Mouse (Mus musculus): Measurements from ENCODE around the gene Myo18b. TPM values are rescaled to one million over a fixed set of nuclear protein-coding genes. Genes with fewer than 3 reads are reported as not detected.

The Myo18b gene
- polyA plus RNA-seq, 1 experiment from 2014 or later = 1.1 TPM

DNA sequence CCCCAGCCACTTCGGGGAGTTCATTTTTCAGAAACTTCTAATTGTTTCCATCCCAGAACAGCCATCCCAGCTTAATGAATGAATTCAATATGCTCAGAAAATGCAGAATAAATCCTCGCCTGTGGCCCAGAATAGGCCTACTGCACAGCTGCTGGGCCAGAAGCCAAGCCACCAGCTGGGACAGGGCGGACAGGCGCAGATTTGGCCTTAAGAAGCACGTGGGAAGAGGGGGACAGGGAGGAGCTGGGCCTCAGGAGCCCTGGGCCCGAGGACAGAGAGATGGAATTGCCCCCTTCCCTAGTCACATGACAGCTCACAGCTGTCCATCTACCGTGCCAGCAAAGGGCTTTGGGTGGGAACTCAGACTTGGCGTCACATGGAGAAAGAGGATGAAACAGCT lies 43.0 kb downstream of the Myo18b start:
- 28% methylated on average over 8 of the region's 8 CpGs for WGBS
- no peaks in the 10 kb centered on the region for H3K36me3 ChIP-seq (ENCODE audit: control insufficient read depth, insufficient read depth, low read length)
- H3K27ac ChIP-seq (ENCODE audit: low read length) = peak overlapping the region; percentile 21

DNA sequence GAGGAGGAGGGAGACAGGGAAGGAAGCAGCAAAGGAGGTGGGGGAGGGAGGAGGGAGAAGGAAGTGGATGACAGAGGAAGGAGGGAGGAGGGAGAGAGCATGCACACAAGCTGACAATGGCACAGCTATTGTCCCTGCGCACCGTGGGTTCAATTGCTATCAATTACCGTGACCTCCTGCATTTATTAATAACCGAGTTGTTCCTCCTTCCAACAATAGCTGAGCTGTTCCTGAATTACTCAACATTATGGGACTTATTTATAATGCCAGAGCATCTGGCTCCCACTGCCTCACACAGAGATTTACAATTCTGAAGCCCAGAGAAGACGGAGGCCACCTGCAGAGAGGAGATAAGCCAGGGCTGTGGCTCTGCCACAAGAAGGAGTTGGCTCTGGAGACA lies 44.8 kb downstream of the Myo18b start:
- H3K4me1 ChIP-seq (replicated peaks; ENCODE audit: control insufficient read depth, insufficient read depth, low read length) = peaks cover 15% of the 10 kb centered on the region
- no peak overlapping the region for H3K27ac ChIP-seq (ENCODE audit: low read length)
- no peak overlapping the region for H3K4me3 ChIP-seq (ENCODE audit: low read length)
- ATAC-seq (ENCODE audit: low read depth) = no peak
- H3K36me3 ChIP-seq (ENCODE audit: control insufficient read depth, insufficient read depth, low read length) = no peaks in the 10 kb centered on the region
- H3K27me3 ChIP-seq (ENCODE audit: control insufficient read depth, insufficient read depth, low read depth, low read length) = no peaks in the 10 kb centered on the region
- no peak overlapping the region for H3K9ac ChIP-seq (ENCODE audit: low read length)
- 38% methylated on average over 5 of the region's 5 CpGs for WGBS
- H3K9me3 ChIP-seq (ENCODE audit: control insufficient read depth, low read length) = no peaks in the 10 kb centered on the region
- H3K4me2 ChIP-seq (ENCODE audit: low read depth, low read length) = no peak overlapping the region

More for the DNA sequence above, 43.0 kb downstream of the Myo18b start:
- Histone ChIP-seq H3K4me3 (ENCODE audit: low read length) (no peak overlapping the region), H3K4me1 (replicated peaks; ENCODE audit: control insufficient read depth, insufficient read depth, low read length) (peaks cover 15% of the 10 kb centered on the region), H3K4me2 (ENCODE audit: low read depth, low read length) (no peak overlapping the region), H3K9me3 (ENCODE audit: control insufficient read depth, low read length) (no peaks in the 10 kb centered on the region), H3K27me3 (ENCODE audit: control insufficient read depth, insufficient read depth, low read depth, low read length) (no peaks in the 10 kb centered on the region), H3K9ac (ENCODE audit: low read length) (no peak overlapping the region)
- peak; percentile 93 for ATAC-seq (ENCODE audit: low read depth)

DNA sequence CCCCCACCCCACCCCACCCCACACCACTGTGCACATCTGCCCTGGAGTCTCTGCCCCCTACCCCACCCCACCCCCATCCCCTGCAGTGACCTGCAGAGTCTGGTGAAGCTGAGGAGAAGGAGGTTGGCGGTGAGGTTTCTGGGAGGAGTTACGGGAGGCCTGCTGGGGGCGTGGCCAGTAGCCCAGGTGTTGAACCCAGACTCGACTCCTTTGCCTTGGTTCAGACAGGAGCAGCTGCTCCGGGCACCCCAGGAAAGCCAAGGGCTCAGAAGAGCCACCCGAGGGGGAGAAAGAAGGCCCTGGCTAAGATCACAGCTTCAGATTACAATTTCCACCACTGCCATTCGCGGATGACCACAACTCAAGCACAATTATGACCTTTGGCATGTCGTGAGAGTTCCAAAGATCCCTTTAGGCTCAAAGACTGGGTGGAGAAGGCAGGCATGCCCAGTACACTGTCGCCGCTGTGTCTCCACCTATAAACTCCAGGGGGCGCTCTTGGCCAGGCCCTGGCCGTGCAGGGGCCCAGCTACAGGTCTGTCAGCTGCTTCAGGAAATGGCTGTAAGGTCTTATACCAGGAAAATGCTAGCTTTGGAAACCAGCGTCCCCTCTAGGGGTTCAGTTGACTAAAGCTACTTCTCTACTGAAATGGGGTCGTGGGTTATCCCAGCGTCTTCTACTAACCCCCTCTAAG lies 47.4 kb downstream of the Myo18b start:
- no peak for ATAC-seq (ENCODE audit: low read depth)
- 6% methylated on average over 16 of the region's 16 CpGs for WGBS
- H3K4me2 ChIP-seq (ENCODE audit: low read depth, low read length) = peak overlapping the region; percentile 3; the same call in 1 of the 2 replicates

DNA sequence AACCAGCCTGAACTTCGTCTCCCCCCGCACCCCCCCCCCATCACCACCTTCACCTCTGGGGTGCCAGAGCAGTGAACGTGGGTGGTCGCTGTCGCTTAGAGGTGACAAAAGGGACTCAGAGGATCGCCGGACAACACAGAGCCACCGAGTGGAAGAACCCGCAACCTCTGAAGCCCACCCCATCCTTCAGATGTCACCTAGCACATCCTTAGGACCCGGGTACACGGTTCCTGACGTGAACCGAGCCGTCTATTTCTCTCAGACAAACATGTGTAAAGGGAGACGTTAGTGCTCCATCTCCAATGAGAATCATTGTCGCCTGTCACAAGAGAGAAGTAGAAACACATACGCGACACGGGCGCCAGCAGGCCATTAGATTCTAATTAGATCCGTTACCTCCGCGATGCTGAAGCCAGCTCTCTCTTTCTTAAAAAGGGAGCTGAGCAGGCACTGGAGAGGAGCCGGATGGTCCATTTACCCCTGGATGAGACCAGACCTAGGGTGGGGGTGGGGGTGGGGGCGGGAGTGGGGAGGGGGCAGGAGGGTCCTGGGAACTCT lies 48.1 kb downstream of the Myo18b start:
- no peak overlapping the region for H3K4me2 ChIP-seq (ENCODE audit: low read depth, low read length)
- peaks cover 15% of the 10 kb centered on the region for H3K4me1 ChIP-seq (replicated peaks; ENCODE audit: control insufficient read depth, insufficient read depth, low read length)
- no peak overlapping the region for H3K4me3 ChIP-seq (ENCODE audit: low read length)
- no peak overlapping the region for H3K27ac ChIP-seq (ENCODE audit: low read length)
- H3K36me3 ChIP-seq (ENCODE audit: control insufficient read depth, insufficient read depth, low read length) = no peaks in the 10 kb centered on the region
- no peaks in the 10 kb centered on the region for H3K27me3 ChIP-seq (ENCODE audit: control insufficient read depth, insufficient read depth, low read depth, low read length)
- no peaks in the 10 kb centered on the region for H3K9me3 ChIP-seq (ENCODE audit: control insufficient read depth, low read length)
- WGBS = 11% methylated on average over 24 of the region's 25 CpGs
- ATAC-seq (ENCODE audit: low read depth) = no peak
- no peak overlapping the region for H3K9ac ChIP-seq (ENCODE audit: low read length)

More for the DNA sequence above, 47.4 kb downstream of the Myo18b start:
- no peak overlapping the region for H3K27ac ChIP-seq (ENCODE audit: low read length)
- no peak overlapping the region for H3K9ac ChIP-seq (ENCODE audit: low read length)
- H3K36me3 ChIP-seq (ENCODE audit: control insufficient read depth, insufficient read depth, low read length) = no peaks in the 10 kb centered on the region
- peaks cover 15% of the 10 kb centered on the region for H3K4me1 ChIP-seq (replicated peaks; ENCODE audit: control insufficient read depth, insufficient read depth, low read length)
- H3K4me3 ChIP-seq (ENCODE audit: low read length) = no peak overlapping the region
- no peaks in the 10 kb centered on the region for H3K9me3 ChIP-seq (ENCODE audit: control insufficient read depth, low read length)
- H3K27me3 ChIP-seq (ENCODE audit: control insufficient read depth, insufficient read depth, low read depth, low read length) = no peaks in the 10 kb centered on the region

GRCm38 (mm10) chr5:112846146-112846545 lies 50.0 kb downstream of the Myo18b start:
- H3K9me3 ChIP-seq (ENCODE audit: control insufficient read depth, low read length) = no peaks in the 10 kb centered on the region
- WGBS = 81% methylated on average over 11 of the region's 11 CpGs

GRCm38 (mm10) chr5:112844460-112844859 lies 51.7 kb downstream of the Myo18b start:
- no peaks in the 10 kb centered on the region for H3K4me1 ChIP-seq (replicated peaks; ENCODE audit: control insufficient read depth, insufficient read depth, low read length)
- no peak for ATAC-seq (ENCODE audit: low read depth)
- no peak overlapping the region for H3K4me3 ChIP-seq (ENCODE audit: low read length)
- H3K9me3 ChIP-seq (ENCODE audit: control insufficient read depth, low read length) = no peaks in the 10 kb centered on the region
- no peaks in the 10 kb centered on the region for H3K27me3 ChIP-seq (ENCODE audit: control insufficient read depth, insufficient read depth, low read depth, low read length)
- no peak overlapping the region for H3K9ac ChIP-seq (ENCODE audit: low read length)
- no peak overlapping the region for H3K4me2 ChIP-seq (ENCODE audit: low read depth, low read length)
- WGBS = 72% methylated on average over 3 of the region's 3 CpGs
- no peak overlapping the region for H3K27ac ChIP-seq (ENCODE audit: low read length)
- H3K36me3 ChIP-seq (ENCODE audit: control insufficient read depth, insufficient read depth, low read length) = no peaks in the 10 kb centered on the region

More at GRCm38 (mm10) chr5:112846146-112846545, 50.0 kb downstream of the Myo18b start:
- no peak for ATAC-seq (ENCODE audit: low read depth)
- no peaks in the 10 kb centered on the region for H3K36me3 ChIP-seq (ENCODE audit: control insufficient read depth, insufficient read depth, low read length)
- no peak overlapping the region for H3K9ac ChIP-seq (ENCODE audit: low read length)
- H3K4me3 ChIP-seq (ENCODE audit: low read length) = no peak overlapping the region
- H3K27me3 ChIP-seq (ENCODE audit: control insufficient read depth, insufficient read depth, low read depth, low read length) = no peaks in the 10 kb centered on the region
- H3K27ac ChIP-seq (ENCODE audit: low read length) = no peak overlapping the region
- no peaks in the 10 kb centered on the region for H3K4me1 ChIP-seq (replicated peaks; ENCODE audit: control insufficient read depth, insufficient read depth, low read length)
- no peak overlapping the region for H3K4me2 ChIP-seq (ENCODE audit: low read depth, low read length)

- Histone ChIP-seq H3K27me3 (ENCODE audit: control insufficient read depth, insufficient read depth, low read depth, low read length) (no peaks in the 10 kb centered on the region), H3K4me1 (replicated peaks; ENCODE audit: control insufficient read depth, insufficient read depth, low read length) (no peaks in the 10 kb centered on the region), H3K9me3 (ENCODE audit: control insufficient read depth, low read length) (no peaks in the 10 kb centered on the region), H3K4me2 (ENCODE audit: low read depth, low read length) (no peak overlapping the region), H3K9ac (ENCODE audit: low read length) (no peak overlapping the region), H3K27ac (ENCODE audit: low read length) (no peak overlapping the region), H3K36me3 (ENCODE audit: control insufficient read depth, insufficient read depth, low read length) (no peaks in the 10 kb centered on the region), H3K4me3 (ENCODE audit: low read length) (no peak overlapping the region)
- ATAC-seq (ENCODE audit: low read depth) = no peak
- 40% methylated on average over 6 of the region's 6 CpGs for WGBS
Measured at GRCm38 (mm10) chr5:112843676-112844257, 52.4 kb downstream of the Myo18b start.

- no peaks in the 10 kb centered on the region for H3K4me1 ChIP-seq (replicated peaks; ENCODE audit: control insufficient read depth, insufficient read depth, low read length)
- WGBS = 82% methylated on average over 5 of the region's 5 CpGs
- ATAC-seq (ENCODE audit: low read depth) = no peak
- no peaks in the 10 kb centered on the region for H3K9me3 ChIP-seq (ENCODE audit: control insufficient read depth, low read length)
- H3K27me3 ChIP-seq (ENCODE audit: control insufficient read depth, insufficient read depth, low read depth, low read length) = no peaks in the 10 kb centered on the region
- no peak overlapping the region for H3K9ac ChIP-seq (ENCODE audit: low read length)
- H3K4me2 ChIP-seq (ENCODE audit: low read depth, low read length) = no peak overlapping the region
- no peaks in the 10 kb centered on the region for H3K36me3 ChIP-seq (ENCODE audit: control insufficient read depth, insufficient read depth, low read length)
- H3K27ac ChIP-seq (ENCODE audit: low read length) = no peak overlapping the region
- no peak overlapping the region for H3K4me3 ChIP-seq (ENCODE audit: low read length)
Measured at GRCm38 (mm10) chr5:112842696-112843095, 53.5 kb downstream of the Myo18b start.

DNA sequence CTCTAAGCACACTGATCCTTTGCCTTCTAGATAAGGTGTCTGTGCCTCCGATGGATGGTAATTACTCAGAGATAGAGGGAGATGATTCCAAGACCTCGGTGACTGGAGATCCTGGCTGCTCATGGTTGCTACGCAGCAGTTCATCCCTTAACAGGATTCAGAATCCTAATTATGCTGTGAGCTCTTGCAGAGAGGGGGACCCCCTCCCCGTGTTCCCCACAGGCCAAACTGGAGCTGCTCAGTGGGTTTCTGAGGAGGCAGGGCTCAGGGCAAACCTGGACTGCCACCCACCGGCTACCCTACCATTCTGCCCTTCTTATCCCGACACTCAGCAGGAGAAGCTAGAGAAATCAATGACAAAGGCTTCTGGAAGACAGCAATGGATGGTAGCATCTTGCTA lies 54.3 kb downstream of the Myo18b start:
- no peaks in the 10 kb centered on the region for H3K9me3 ChIP-seq (ENCODE audit: control insufficient read depth, low read length)
- WGBS = 42% methylated on average over 6 of the region's 6 CpGs
- H3K4me2 ChIP-seq (ENCODE audit: low read depth, low read length) = no peak overlapping the region
- H3K4me3 ChIP-seq (ENCODE audit: low read length) = no peak overlapping the region
- no peak for ATAC-seq (ENCODE audit: low read depth)
- H3K9ac ChIP-seq (ENCODE audit: low read length) = no peak overlapping the region
- H3K27ac ChIP-seq (ENCODE audit: low read length) = no peak overlapping the region
- H3K27me3 ChIP-seq (ENCODE audit: control insufficient read depth, insufficient read depth, low read depth, low read length) = no peaks in the 10 kb centered on the region
- H3K36me3 ChIP-seq (ENCODE audit: control insufficient read depth, insufficient read depth, low read length) = no peaks in the 10 kb centered on the region
- no peaks in the 10 kb centered on the region for H3K4me1 ChIP-seq (replicated peaks; ENCODE audit: control insufficient read depth, insufficient read depth, low read length)

All from lung, embryonic 16.5 days (tissue).